Mouse (Mus musculus) testis, postnatal 14 days (tissue): ENCODE measurements around the gene Gba2.
A peak's percentile ranks its signal among the peaks of the same experiment; 100 is the strongest.
"Not testable (repeated sequence)": the region's sequence is repeated elsewhere in the genome, so short reads cannot be mapped to it uniquely, and the experiment has no call there.

Experiments
- DNase-seq: peaks from one replicate; pipeline ENCODE4 v3.0.0; 2021; ENCODE audit warnings: low spot score

Gba2 gene

DNA sequence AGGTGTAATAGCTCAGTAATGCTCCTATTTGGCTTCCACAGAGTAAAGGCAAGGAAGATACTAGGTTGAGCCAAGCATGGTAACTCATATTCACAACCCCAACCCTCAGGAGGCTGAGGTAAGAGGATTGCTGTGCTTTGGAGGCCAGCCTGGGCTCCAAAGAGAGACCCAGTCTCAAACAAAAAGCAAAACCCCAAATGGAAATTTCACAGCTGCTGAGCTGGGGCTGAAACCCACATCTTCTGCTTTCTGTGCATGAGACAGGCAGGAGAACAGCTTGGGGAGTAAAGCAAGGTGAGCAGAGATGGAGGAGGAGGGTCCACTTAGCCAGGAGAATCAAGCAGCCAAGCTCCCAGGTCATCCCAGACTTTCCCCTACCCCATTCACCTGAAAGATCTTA lies 24.8 kb downstream of the Gba2 start:
- no peak for DNase-seq

DNA sequence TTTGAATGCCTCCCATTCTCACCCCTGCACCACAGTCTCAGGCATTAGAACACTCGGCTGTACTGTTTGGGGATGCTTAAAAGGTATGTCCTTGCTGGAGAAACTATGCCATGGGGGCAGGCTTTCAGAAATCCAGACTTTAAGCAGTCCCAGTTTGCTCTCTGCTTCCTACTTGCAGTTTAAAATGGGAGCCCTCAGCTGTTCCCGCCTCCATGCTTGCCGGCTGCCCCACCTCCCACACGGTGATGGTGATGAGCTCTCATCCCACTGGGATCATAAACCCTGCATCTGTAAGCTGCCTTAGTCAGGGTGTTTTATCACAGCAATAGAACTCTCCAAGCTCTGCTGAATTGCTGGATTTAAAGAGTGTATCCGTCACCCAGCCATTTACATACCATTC lies 26.2 kb downstream of the Gba2 start:
- DNase-seq = no peak

DNA sequence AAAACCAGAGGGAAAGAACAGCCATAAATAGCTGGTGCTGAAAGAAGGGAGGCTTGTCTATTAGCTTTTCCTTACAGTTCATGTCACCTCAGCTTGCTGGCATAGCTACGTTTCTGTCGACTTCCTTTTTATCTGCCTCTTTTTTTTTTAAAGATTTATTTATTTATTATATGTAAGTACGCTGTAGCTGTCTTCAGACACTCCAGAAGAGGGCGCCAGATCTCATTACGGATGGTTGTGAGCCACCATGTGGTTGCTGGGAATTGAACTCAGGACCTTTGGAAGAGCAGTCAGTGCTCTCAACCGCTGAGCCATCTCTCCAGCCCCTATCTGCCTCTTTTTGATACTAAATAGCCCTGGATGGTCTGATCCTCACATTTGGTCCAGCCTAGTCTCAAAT lies 26.8 kb downstream of the Gba2 start:
- DNase-seq = not testable (repeated sequence)

DNA sequence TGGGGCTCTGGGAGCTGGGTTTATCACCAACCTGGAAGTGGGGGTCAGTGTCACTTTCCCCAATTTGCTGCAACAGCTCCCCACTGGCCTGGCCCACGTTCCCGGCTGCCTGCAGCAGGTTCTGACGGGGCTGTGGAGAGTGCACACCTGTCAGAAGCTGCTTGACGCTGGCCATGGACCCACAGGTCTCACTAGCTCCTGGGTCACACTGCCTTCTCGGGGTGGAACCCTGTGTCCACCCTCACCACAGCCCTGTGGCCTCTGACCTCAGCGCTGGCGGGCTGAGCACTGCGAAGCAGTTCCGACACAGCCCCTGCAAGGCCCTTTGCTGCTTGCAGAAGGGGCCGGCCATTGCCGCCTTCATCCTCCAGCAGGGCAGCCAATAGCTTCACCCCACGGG lies 29.6 kb downstream of the Gba2 start:
- DNase-seq = no peak

DNA sequence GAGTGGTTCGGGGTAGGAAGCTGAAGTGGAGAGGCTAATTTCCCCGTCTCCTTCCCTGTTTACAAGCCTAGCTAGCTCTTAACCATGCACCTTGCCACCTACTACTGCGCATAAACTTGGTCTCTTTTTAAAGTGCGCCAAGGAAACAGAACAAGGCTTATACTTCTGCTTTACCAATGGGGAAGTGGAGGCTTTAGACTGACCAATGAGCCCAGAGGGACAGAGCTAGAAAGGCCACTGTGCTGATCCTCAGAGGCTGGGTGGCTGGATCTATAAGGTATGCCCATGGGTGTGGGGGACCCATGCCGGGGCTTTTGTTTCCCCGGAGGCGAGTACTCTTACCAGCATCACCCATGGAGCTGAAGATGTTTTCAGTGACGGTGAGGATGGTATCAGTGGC lies 31.5 kb downstream of the Gba2 start:
- DNase-seq = no peak

DNA sequence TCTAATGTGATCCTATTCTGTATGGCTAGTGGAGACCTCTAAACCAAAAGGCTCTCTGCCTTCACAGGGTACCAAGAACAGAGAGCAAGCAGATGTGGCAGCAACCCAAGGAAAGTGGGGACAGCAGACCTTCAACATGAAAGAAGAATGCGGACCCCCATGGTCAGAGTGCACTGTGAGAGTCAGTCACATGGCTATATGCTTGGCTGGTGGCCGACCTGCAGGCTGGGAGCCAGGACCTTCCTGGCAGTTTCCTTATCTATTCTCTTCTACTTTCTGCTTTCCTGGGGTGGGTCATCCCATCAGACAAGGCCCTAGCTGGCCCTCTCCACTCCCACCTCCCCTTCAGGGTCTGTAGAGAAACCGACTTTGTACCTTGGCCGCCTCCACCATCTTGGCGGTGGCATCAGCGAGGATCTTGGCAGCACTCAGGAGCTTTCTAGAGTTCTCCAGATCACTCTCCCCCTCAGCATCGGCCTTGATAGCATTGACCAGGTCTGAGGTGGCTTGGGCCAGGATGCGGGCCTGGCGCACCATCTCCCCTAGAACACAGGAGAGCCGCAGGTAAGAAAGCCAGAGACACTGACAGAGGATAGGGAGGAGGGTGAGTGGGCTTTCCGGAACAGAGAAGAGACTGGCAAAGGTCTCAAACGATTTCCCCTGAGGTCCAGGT lies 32.2 kb downstream of the Gba2 start:
- DNase-seq = no peak

DNA sequence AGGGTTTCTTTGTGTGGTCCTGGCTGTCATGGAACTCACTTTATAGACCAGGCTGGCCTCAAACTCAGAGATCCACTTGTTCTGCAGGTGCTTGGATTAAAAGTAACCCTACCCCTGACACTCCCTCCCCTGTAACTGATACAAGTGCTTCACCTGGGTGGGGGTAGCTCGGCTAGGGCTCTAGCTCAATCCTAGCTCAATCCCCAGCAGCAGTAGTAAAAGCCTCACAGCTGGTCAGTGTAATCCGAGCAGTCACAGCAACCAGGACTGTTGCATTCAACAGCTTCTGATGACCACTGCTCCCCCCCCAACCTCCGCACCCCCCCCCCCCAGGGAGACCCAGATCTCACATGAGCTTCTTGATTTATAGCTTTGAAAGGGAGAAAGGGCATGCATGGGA lies 36.6 kb downstream of the Gba2 start:
- no peak for DNase-seq

DNA sequence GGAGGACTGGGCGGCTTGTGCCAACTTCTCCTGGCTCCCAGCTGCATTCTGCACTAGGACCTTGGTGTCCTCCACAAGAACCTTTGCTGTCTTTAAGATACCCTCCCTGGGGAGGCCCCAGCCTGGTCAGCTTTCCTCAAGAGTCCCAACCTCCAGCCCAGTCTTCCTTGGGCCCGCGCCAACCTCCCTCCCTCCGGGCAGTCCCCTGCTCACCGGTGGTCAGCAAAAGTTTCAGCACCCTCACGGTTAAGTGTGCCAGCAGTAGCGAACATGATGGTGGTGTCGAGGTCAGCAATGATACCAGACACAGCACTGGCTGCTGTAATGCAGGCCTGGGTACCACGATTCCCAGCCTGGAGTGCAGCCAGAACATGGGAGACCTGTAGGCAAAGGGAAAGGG lies 42.6 kb downstream of the Gba2 start:
- no peak for DNase-seq

DNA sequence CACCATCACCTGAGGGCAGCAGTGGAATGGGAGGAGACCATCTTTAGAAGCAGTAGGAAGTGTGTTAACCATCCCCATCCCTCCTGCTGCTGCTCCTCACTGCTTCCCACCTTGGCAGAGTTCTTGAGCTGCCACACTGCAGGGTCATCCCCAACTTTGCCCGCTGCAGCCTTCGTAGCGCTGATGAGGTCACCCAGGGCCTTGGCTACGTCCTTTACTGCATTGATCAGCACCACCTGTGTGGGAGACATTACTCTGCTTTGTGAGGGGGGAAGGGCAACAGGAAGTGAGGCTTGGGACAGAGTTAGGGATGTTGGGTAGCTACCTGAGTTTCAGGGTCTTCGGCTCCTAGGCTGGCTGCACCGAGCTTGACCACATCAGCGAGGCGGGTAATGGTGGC lies 43.0 kb downstream of the Gba2 start:
- no peak for DNase-seq

DNA sequence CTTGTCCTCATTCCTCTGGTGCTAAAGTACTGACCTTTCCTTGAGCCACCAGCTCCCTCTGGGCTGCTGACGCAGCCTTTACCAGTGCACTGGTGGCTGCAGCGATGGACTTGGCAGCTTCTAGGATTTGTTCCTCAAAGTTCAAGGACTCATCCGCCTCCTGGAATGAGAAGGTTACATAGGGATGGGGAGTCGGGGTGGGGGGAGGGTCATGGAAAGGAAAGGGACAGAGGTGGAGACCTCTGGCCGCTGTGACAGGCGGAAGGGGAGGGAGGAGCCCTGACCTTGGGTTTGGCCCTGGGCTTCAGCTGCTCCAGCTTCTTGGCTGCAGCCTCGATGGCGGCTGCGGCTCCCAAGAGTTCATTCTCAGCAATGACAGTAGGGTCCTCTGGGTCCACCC lies 45.4 kb downstream of the Gba2 start:
- DNase-seq = peak; percentile 62

DNA sequence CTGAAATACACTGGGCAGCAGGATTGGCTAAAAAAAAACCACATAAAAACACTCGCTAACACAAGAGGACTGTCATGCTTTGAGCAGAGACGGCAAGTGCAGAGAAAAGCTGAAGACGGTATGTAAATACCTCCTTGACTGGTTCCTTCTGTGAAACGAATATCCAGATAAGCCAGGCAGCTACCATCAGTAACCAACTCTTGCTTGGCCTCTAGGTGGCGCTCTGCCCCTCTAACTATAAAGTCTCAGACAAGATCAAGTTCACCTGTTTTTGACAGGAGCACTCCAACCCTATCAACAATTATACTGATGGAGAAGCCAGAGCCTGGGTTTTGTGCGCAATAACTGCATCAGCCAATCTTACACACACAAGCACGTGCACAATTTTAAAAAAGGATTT lies 48.1 kb downstream of the Gba2 start:
- DNase-seq = peak; percentile 65

DNA sequence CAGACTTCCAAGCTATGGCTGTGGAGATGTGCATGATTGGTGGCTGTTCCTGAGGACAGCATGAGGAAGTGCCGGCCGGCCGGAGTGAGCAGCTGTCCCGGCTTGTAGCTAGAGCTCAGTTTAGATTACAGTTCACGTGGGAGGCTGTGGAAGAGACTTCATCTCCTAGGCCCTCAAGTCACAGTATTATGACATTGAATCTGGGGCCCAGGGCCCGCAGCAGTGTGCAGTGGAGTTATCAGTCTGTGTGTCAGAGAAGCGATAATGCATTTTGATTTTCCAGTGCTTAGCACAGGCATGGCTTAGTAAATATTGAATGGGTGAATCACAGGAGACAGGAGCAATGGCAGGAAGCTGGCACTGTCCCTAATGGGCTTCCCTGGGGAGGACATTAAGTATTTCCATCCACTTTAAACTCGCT lies 48.6 kb downstream of the Gba2 start:
- no peak for DNase-seq

DNA sequence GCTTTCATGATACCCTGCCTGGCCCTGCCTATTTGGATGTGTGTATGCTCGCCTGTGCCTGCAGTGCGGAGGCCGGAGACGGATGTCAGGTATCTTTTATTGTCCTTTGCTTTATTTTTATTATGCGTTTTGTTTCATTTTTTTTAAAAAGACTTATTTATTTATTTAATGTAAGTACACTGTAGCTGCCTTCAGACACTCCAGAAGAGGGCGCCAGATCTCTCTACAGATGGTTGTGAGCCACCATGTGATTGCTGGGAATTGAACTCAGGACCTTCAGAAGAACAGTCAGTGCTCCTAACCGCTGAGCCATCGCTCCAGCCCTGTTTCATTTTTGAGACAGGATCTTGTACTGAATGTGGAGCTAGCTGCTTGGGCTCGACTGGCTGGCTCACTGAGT lies 50.2 kb downstream of the Gba2 start:
- no peak for DNase-seq

DNA sequence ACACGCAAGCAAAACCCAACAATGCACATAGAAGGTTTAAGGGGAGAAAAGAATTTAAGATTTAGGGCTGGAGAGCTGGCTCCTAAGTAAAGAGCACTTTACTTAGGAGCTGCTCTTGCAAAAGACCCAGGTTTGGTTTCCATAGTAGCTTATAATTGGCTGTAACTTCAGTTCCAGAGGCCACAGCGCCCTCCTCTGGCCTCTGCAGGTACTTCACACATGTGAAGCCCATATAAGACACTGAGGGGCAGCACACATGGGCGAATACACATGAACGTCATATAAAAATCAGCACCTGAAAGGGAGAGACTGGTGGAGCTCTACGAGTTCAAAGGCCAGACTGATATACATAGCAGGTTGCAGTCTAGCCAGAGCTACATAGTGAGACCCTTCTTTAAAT lies 50.8 kb downstream of the Gba2 start:
- peak; percentile 46 for DNase-seq

DNA sequence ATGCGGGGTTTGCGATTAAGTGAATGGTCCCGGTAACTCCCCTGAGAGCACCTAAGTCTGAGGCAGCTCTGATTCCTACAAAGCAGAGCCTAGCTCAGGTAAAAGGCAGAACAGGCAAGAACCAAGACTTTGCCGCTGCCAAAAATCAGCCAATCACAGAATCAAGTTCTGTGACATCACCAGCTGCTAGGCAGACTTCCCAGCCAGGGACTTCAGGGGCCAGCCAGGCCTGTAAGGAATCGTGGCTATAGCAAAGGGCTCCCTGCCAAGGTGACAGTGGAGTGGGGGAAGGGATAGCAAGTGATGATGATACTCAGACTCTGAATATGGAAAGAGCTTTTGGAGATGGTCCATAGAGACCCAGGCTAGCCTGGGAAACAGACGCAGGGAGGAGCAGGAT lies 58.7 kb downstream of the Gba2 start:
- peak; percentile 82 for DNase-seq

DNA sequence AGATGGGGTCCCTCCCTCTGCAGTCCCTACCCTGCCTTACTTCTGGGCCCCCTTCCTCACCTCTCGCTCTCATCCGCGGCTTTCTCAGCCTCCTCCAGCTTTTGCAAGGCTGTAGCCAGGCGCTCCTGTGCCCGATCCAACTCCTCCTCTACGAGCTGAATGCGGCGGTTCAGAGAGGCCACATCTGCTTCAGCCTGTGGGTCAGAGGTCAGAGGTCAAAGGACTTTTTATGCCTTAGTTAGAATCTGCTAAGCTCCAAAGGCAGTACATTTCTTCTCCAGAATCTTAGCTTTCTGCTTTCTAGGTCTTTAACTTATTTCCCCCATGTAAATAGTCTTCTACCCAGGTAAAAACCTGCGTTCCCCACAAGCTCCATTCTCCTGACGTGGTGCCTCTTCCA lies 59.1 kb downstream of the Gba2 start:
- no peak for DNase-seq
